Mouse (Mus musculus): ENCODE measurements around the gene Tdrd1.

DNA sequence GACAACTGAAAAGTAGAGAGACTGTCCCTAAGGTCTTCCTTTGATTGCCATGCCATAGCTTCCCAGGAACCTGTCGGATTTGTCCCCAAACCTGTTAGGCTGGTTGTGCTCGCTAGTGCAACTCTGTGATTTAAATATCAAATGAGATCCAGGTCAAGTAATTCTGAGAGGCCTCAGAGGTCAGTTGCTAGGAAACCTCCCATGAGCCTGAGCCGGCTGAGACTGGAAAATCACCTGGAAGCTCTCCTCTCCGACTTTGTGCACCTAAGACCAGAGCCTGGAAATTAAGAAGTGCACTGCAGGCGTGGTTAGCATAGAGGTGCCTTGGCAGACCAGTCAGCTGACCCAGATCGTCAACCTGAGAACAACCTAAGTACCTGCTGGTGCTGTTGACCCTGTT lies 89.1 kb downstream of the Tdrd1 start:
- TF ChIP-seq POLR2A (IDR thresholded peaks at IDR 0.05; ENCODE audit: borderline replicate concordance, low read depth, low read length) (no peak), CTCF (IDR thresholded peaks at IDR 0.05; ENCODE audit: low read depth, low read length) (no peak)

All from bone marrow macrophage, adult 2 months (primary cell).